Mouse (Mus musculus): Measurements from ENCODE around the gene U2af2.

The U2af2 gene

DNA sequence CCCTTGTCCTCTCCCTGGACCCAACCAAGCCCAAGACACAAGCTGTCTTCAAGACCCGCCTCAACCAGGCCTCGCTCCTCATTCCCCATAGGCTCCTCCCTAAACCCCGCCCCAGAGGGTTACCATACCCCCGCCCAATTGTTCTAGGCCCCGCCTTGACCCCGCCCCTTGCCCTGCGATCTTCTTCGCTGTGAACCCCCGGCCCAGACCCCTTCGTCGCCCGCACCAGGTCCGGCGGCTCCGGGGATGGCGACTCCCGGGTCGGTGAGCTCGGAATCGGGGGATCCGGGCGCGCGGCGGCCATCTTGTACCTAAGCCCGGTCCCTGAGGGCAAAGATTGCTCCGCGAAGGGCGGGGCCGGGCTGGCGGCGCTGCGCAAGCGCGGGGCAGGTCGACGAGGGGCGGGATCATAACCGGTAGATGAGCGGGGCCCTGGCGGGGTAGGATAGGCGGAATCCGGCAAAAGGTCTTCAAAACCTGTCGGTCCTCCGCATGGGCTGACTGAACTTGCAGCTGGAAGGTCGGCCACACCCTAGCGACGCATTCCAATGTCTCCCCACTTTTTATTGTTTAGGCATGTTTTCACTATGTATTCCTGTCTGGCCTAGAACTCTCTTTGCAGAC is 23.7 kb upstream of the U2af2 start, which contains the start of gene Zfp784:
Gene Zfp784, minus strand, starts transcription at position 338 of the 624 bp plus-strand sequence.
- DNase-seq, result peak; percentile 95

DNA sequence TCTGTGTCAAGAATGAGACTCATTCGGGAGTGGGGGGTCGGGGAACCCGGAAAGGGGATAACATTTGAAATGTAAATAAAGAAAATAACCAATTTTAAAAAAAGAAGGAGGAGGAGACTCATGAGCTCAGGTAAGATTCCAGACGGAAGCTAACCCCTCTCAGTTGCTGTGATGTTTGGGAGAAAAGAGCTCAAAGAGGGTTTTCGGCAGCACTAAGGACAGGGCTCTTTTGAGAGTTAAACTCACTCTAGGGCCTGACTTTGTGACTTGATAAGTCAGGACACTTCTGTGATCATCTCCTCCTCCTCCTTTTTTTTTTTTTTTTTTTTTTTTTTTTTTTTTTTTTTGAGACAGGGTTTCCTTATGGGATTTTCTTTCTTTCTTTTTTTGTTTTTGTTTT is 23.0 kb upstream of the U2af2 start:
- no peak for DNase-seq

DNA sequence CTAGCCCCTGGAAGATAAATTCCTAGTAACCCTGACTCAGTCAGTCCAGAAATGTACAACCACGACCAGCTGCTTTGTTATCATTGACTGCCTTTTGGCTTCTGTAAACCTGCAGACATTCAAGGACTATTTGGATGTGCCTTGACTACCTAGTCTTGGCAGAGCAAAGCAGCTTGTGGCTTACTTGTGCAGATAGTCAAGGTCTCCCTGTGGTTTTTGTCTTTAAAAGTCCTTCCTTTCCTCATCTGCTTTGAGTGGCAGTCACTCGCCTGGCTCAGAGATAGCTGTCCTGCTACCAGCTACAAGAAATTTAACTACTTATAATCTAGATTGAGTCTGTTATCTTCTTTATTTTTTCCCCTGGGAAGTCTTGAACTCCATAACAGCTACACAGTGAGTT is 17.0 kb upstream of the U2af2 start:
- no peak for DNase-seq

DNA sequence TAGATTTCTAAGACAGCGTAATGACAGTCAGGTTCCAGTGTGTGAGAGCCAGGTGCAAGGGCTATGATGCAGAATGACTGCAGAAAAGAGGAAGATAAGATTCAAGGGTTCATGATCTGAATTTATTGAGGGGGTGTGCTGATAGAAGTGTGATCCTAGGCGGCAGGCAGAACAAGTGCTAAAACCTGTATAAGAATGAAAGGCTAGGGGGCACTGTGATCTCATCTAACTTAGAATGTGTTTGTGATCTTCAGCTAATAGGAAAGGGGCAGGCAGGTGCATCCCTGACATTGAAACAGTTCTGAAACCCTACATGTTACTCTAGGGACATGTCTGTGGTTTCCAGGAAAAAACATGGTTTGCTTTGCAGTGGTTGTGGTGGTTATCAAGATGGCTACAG is 15.8 kb upstream of the U2af2 start:
- DNase-seq, result no peak

DNA sequence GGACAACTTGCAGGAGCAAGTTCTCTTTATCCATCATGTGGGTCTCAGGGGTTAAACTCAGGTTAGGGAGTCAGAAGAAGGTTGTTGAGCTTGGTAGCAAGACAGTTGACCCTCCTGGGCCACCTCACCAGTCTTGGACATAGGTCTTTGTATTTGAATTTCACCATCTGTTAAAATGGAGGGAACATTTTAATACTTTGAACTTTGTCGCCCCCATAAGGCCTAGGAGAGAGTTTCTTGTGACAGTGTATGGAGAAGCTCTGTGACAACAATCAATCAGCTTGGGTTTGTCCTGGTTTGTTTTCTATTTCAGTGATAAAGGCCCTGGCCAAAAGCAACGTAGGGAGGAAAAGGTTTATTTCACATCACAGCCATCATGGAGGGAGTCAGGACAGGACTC is 14.6 kb upstream of the U2af2 start:
- DNase-seq, result peak; percentile 73

DNA sequence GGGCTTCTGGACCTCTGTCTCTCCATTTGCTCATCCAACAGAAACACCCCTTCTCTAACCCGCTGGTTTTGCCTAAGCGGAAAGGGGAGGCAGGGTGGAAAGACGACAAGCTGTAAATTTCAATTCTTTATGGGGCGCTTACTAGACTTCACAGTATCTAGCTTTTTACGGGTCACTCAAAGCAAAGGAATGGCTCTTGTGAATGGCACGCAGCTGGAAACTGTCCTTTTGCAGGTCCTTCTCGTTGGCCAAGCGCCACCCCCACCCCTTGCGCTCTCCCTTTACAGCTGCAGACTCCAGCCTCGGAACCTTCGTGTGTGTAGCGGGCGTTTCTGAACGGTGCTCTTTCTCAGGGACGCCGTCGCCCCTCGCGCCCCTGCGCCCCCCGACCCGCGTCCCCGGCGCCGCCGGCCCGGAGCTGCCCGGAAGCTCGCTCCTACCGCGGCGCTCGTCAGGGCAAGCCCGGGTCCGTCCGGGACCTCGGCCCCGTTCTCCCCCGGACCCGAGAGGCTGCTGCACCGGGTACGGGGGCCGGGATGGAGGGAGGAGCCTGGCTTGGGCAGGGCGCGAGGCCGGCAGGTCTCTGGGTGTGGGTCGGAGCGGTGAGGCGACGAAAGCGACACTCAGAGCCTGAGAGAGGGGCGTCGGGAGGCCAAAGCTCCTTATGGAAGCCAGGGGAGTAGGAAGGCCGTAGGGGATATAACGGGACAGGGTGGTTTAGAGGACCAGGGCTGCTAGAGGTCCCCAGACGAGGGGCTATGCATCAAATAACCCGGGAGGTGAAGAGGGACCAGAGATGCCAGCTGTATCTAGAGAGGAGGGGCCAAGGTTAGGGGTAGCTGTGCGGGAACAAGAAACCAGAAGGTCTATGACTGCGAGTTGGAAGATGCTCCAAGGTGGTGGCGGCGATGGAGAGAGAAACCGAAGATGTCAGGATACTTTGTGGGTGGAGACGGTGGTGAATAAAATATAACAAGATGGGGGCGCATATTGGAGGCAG is 10.4 kb upstream of the U2af2 start, which contains the start of gene Zfp580:
Gene Zfp580, plus strand, starts transcription at position 346 of the 1,000 bp plus-strand sequence.
- peak; percentile 91 for DNase-seq

DNA sequence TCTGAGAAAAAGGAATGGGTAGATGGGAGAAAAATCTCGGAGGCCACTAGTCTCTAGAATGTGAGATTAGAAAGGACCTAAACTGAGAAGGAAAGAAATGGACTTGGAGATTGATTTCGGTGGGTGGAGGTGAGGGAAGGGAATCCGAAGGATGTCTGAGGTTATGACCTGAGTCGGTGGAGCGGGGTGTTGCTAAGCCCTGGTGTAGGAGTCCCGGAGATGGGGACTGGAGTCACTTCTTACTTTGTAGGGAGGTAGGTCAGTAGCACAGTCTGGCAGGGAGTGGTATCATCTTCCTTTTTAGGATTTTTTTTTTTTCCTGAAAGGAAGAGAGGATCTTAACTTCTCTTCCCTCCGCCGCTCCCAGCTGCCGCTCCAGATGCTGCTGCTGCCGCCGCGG is 9.5 kb upstream of the U2af2 start:
- DNase-seq, result no peak

DNA sequence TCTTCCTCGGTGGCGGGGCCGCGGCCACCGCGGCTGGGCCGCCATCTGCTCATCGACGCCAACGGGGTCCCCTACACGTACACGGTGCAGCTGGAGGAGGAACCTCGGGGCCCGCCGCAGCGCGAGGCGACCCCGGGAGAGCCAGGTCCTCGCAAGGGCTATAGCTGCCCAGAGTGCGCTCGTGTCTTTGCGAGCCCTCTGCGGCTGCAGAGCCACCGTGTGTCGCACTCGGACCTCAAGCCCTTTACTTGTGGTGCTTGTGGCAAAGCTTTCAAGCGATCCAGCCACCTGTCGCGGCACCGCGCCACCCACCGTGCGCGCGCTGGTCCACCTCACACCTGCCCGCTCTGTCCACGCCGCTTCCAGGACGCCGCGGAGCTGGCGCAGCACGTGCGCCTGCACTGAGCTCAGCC is 9.0 kb upstream of the U2af2 start:
- DNase-seq, result no peak

DNA sequence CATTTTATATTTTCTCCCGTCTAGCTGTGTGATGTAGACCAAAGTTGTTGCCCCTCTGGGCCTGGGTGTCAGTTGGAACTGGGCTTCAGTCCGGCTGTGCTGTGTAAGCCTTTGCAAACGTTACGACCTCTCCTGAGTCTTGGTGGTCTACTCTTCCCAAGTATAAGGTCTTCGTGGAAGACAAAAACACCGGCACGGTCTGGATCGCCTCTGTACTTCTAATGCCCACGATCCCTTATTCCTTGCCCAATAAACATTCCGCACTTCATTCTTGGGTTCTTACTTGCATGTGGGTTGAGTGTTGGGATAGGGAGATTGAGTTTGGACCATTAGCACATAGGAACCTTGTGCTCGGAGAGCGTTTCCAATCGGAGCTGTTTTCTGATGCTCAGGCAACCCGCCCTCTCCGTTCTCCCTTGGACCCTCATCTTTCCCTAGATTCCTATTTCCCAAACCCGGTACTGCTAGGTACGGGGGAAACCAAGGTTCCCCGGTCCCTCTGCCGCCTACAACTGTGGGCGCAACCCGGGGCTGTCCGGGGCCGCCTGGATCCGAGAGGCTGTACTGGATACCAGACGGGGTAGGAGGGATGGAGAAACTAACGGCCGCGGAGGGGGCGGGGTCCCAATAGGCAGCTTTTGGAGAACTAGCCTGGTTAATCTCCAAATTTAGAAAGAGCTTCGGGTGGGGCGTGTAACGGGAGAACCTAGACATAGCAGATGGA is 8.3 kb upstream of the U2af2 start:
- peak; percentile 37 for DNase-seq

DNA sequence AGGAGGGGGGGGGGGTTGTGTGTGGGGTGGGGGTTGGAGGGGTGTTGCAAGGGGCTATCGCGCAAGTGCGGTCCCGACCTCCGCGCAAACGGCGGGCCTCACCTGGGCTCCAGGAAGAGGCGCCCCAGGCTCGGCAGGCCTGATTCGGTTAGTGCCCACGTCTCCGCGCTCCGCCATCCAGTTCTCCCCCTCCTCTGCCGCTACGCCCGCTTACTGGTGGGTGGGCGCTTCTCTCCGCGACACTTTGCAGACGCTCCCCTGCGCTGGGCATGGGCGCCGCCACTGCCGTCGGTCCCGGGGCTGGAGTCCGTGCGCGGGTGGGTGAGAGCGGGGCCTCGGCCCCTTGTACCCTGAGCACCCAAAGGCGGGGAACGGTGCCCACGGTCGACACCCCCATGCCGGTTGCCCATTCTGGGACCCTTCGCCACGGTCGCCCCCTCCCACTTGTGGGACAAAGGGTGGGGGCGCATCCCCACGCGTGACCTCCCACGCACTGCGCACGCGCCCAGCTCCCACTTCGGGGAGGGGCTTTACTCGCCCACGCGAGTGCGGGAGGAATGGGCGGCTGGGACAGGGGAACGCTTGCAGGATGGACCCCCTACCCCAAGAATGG is 5.2 kb upstream of the U2af2 start:
- peak; percentile 55 for DNase-seq

DNA sequence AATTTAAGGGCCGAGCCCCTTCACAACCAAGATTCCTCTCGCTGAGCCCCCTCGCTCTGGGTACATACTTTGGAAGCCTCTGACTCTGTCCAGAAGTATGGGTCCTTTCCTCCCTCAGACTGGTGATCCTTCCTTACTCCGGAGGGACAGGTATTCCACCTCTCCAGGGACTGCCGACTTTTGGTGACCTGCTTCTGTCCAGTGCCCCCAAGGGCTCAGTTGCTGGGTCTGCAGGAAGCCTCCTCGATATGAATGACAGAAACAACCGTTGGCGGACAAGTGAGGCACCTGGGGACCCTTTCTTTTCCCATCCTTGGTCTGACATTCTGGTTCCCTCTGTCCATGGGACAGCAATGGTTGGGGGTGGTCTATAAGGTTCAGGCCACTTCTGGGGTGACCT is 4.6 kb upstream of the U2af2 start:
- no peak for DNase-seq

DNA sequence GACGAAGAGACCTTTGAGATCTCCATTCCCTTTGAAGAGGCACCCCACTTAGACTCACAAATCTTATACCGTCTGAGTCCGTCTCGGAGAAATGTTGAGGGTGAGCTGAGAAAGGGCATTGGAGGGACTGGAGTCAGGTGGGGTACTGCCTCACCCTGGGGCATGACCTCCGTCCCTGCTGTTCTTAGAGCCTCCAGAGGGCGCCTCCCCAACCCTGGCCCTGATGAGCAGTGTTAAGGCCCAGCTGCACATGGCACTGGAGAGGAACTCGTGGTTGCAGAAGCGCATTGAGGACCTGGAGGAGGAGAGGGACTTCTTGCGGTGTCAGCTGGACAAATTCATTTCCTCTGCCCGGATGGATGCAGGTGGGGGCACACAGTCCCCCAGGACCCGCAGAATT is 4.1 kb upstream of the U2af2 start:
- DNase-seq, result peak; percentile 34

DNA sequence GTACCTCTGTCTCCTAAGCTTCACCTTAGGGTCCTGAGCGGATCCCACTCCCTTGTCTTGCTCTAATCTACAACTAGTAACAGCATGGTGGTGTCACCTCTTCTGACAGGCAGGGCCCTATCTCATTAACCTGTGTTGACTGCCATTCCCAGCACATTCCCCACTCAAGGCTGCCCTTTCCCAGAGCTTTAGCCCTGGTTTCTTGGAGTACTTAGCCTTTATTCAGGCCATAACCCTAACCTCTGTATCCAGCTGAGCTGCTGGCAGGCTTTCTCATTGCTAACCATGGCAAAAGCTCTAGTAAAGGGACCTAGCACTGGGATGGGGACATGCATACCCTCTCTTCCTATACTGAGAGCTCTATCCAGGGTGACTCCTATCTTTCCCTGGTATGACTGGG is 3.3 kb upstream of the U2af2 start:
- DNase-seq, result no peak

DNA sequence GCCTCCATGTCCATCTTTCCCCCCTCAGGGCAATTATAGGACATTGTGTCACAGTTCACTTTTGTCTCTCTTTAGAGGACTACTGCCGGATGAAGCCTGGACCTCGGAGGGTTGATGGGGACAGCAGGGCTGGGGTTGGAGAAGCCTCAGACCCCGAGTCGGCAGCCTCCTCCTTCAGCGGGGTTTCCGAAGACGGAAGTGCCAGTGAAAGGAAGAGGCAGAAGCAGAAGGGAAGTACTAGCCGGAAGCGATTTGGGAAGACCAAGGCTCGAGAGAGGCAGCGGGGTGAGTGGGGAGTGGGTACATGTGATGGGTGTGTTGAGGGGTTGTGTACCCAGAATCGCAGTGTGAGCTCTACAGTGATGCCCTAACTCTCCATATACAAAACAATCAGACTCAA is 2.5 kb upstream of the U2af2 start:
- DNase-seq, result no peak

DNA sequence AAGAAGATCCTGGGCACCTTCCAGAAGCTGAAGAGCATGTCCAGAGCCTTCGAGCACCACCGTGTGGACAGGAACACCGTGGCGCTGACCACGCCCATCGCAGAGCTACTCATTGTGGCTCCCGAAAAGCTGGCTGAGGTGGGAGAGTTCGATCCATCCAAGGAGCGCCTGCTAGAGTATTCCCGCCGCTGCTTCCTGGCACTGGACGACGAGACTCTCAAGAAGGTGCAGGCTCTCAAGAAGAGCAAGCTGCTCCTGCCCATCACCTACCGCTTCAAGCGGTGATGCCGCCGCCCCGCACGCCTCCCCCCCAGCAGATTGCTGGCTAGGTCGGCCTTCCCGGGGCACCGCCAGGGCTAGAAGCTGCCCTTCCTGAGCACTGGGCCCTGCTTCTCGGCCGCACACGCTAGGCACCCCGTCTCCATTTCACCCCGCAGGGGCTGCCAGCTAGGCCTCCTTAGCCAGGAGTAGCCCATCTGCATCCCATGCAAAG is 1.7 kb upstream of the U2af2 start:
- peak; percentile 87 for DNase-seq

DNA sequence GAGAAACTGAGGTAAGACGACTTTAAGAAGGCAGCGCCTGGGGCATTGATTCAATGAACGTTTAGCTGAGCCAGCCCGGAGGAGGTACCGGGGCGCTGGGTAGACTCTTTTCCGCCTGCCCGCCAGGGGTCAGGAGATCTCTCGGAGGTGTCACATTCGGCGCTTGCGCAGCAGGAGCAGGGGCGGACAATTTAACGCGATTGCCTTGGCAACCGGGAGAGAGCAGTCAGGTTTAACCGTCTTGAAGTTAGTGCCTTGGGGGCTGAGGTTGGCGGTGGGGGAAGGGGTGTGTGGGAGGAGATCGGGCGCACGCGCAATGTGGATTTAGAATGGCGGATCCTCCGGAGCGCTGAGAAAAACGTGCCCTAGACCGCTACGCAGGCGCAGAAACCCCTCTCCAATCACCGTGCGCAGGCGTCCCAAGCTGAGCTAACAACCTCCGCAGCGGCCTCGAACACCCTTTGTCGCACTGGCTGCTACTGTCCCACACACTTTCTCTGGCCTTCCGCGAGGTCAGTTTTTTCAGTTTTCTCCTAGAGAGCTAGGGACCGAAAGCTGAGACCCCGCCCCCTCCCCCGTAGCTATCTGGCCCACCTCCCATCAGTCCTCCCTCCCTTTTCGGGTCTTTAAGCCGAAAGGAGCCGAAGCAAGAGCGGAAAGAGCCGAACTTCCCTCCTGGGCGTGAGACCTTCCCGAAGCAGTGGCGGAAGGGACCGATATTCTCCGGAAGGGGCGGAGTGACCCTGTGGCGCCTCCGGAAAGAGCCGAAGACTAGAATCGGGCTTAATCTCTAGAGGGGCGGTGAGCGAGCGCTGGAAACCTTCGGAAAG is 784 bp upstream of the U2af2 start:
- DNase-seq, result peak; percentile 99

DNA sequence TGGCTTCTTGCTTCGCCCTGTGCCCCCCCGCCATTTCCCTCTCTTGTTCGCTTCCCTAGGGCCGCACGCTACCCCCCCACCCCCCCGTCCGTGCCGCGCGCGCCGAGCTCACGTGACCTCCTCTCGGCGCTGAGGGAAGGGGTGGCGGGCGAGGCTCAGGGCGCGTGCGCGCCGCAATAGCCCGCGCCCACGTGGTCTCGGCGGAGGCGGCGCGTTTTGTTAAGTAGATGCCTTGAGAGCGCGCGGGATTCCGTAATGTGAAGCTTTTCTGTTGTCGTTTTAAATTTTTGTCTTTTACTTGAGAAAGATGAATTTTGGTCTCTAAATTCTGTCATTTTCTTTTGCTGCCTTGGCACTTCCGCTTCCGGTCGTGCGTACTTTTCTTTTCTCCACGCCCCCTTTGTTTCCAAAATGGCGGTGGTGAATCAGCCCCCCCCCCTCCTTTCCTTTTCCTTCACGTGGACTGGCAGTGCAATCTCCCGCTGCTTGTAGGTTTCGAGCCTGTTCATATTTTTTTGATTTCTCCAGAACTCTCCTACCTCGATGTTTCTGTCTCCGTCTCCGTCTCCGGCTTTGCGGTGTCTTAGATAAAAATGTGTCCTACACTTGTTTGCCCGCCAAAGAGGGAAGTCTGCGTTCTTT is 538 bp downstream of the U2af2 start:
- DNase-seq, result peak; percentile 93

DNA sequence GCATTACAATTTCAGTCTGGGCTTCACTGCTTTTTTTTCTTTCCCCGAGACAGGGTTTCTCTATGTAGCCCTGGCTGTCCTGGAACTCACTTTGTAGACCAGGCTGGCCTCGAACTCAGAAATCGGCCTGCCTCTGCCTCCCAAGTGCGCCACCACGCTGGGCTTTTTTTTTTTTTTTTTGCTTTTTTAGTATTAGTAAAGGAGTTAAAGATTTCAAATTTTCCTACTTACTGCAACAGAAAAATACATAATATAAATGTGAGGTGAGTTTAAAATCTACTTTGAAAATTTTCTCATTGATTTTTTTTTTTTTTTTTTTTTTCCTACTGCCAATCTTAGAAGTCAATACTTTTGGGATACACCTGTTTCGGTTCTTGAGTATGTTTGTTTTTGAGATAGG is 2.9 kb downstream of the U2af2 start:
- DNase-seq, result no peak

DNA sequence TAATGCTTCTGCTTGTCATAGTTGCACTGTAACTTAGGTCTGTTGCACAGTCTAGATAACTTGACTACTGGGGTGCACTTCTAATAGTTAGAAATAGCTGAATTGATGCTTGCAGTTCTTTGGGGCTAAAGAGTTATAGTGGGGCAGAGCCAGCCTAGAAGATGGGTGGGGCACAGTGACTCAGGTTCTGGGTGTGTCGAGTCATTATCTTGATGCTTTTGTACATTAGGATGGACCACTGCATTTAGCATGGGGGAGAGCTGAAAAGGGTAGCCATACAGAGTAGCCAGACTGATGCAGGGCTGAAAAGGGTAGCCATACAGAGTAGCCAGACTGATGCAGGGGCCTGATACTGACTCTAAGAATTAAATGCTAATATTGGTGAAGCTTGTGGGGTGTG is 11.6 kb downstream of the U2af2 start:
- DNase-seq, result no peak

DNA sequence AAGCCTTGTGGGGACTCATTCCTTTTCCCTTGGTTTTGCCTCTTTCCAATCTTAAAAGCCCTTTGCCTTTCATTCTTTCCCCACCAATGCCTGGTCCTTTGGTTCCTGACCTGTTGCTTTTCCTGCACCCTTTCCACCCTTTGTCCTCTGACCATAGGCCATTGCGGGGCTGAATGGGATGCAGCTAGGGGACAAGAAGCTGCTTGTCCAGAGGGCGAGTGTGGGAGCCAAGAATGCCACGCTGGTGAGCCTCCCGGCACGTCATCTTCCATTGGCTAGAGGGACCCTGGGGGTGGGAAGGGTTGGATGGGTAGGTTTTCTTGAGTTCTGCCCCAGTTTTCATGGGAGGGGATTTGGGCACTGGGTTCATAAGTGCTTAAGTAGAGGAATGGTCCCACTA is 13.0 kb downstream of the U2af2 start:
- no peak for DNase-seq

DNA sequence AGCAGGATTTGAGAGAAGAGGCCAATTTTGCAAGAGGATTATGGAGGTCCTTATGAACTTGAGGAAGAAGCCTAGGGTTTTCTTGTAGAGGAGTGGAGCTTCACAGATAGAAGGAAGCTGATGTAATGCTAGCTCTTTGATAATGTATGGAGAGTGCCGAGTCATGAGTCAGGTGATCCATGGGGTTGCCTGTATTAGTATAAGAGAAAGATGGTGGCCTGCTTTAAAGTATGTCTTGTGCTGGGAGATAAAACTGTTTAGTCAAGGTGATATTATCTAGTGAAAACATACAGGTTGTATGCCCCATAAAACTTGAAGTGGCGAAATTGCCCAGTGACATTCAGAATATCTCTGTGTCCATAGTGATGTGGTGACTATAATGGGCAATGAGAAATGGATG is 15.0 kb downstream of the U2af2 start:
- DNase-seq, result no peak
